Mouse (Mus musculus): ENCODE results near the gene Sp3. TPM values are rescaled to one million over a fixed set of nuclear protein-coding genes. Genes with fewer than 3 reads are reported as not detected.
"Not testable (repeated sequence)": the region's sequence is repeated elsewhere in the genome, so short reads cannot be mapped to it uniquely, and the experiment has no call there.

The Sp3 gene
- total and polyA plus RNA-seq, 3 experiments, result 12.0 to 62.2 (median 53.8) TPM

DNA sequence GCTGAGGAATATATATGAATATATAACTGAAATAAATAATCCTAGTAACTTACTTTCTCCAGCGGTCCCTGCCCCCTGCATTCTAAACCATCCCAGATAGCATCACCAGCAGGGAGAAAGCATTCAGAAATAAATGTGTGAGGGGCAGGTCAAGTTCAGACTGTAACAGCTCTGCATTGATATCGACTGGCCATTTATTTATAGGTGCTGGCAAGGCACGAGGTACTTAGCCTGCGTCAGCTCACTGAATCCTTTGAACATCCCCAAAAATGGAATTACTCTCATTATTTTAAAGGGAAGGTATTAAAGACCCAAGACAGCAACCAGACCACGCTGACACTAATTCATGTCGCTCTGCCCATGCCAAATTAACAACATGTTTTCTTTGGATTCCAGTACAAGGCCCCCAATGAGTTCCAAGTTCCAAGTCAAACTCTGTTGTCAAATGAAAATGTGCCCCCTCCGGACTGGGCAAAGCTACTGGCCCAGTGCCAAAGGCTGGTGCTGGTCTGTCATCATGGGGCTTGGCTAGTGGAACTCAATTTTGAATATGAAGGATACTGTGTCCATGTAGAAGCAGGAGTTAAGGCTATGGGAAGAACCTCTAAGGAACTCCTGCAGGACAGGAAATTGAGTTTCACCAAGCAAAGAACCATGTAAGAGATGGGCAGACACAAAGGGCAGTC is 64.9 kb downstream of the Sp3 start:
- no peak for DNase-seq

DNA sequence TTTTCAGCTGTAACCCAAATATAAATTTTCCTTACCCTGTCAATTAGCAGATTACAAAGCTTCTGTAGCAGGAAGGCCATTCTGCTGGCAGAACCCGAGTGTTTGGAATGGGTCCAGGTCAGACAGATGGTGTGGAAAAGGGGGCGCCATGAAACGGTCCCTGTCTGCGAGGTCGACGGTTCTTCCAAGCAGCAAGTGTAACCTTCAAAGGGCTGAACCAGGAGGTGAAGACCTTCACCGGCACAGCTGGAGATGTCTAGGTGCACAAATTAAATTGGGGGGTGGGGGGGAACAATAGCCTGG is 66.8 kb downstream of the Sp3 start:
- DNase-seq, result no peak

DNA sequence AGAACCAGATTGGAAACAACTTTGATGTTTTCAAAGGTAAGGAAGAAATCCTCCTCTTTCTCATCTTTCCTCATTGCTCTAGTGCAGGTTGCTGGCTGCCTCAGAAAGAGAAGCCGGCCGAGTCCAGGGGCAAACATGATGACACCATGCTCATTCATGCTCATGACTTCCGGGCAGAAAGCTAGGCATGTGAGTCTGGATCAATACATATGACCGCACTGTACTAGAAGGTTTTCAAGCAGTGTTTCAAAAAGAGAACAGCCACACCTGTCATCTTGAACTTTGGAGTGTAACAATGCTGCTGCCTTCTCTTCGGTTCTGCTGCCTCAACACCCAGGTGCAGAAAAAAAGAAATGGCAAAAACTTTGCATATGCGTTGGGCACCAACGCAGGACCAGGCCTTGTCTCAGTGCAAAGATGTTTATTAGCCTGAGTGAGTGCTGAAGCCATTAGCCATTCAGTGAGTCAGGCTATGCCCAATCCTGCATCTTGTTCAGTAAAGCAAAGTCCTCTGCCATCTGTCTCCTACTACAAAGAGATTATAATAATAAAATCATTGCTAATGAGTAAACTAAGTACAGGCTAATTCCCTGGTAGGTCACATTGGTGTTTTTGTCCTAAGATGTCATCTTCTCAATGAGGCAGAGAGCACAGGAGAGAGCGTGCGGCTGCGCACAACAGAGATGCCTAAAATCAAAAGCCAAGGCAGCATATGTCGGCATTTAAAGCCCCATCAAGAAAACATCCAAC is 67.4 kb downstream of the Sp3 start:
- DNase-seq, result no peak

DNA sequence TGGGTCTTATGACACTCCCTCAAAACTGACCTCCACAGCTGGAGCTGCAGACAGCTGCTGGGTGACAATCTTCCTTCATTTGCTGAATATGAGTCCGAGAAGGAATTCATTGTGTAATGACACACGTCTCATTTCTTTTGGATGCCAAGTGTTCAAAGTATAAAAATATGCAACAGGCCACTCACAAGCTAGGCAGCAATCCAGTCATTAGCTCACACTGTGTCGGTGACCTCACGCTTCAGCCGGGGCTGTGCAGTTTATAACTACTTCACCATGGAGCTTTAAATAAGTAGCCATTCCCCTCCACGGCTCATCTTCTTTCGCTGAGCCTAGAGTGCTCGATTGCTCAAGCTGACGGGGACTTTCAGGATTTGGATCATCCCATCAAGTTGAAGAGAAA is 68.7 kb downstream of the Sp3 start:
- peak; percentile 29 for DNase-seq

DNA sequence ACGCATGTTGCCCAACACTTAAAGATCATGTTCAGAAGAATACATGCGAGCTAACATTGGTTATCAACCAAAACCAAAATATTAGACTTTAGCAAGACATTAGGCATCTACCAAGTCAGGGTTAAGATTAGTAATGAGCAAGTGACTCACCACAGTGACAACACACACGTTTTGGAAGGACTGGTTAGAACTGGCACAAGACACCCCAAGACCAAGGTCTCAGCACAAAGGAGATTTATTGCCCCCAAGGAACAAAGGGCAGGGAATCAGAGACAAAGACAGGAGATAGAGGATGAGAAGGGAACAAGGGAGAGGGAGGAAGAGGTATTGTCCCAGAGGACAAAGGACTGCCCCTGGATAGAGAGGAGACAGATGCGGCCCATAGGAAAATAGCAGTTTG is 71.2 kb downstream of the Sp3 start:
- DNase-seq, result peak; percentile 77

DNA sequence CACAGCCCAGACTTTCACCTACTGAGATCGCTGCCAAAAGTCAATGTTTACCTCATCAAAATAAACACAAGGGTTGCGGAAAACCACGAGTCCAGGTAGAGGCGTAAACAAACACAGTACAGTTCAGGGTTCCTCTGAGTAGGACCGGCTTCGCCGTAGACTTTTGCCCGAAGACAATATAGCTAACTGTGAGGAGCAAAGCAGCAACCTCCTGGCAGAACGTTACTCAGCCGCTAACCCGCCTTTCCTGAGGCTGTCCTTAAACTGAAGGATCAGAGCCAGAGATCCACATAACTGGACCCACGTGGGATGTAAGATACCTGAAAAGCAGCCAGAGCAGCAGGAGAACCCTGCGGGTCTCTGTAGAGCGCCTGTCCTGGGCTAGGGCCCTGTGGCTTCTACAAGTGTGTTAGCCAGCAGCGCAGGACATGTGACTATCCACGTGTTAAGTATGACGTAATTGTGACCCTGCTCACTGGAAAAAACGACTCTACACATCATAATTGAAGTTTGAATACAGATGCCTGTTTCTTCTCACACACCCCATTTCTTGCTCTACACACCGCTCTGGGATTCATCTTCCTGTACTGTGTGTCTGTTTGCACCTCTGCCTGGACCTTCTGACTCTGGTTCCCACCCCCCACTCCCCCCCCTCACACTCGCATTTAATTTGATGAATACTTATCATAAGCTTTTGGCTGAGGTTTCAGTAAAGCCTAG is 71.9 kb downstream of the Sp3 start:
- DNase-seq, result peak; percentile 32

DNA sequence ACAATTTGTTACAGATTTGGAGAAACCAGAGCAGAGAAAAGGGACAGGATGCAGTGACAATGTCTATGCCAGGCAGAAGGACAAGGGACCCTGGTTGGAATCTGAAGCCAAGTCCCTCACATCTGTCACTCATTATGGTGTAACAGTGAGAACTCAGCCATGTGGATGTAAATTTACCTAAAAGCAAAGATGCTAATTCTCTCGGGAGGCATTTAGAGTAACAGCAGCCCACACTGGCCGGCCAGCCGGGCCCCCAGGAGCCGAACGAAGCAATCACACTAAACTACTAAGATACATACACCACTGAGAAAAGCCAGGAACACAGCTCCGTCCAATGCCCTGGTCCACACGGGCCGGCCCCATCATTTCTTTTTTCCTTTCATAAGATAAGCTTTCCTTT is 73.5 kb downstream of the Sp3 start:
- no peak for DNase-seq

DNA sequence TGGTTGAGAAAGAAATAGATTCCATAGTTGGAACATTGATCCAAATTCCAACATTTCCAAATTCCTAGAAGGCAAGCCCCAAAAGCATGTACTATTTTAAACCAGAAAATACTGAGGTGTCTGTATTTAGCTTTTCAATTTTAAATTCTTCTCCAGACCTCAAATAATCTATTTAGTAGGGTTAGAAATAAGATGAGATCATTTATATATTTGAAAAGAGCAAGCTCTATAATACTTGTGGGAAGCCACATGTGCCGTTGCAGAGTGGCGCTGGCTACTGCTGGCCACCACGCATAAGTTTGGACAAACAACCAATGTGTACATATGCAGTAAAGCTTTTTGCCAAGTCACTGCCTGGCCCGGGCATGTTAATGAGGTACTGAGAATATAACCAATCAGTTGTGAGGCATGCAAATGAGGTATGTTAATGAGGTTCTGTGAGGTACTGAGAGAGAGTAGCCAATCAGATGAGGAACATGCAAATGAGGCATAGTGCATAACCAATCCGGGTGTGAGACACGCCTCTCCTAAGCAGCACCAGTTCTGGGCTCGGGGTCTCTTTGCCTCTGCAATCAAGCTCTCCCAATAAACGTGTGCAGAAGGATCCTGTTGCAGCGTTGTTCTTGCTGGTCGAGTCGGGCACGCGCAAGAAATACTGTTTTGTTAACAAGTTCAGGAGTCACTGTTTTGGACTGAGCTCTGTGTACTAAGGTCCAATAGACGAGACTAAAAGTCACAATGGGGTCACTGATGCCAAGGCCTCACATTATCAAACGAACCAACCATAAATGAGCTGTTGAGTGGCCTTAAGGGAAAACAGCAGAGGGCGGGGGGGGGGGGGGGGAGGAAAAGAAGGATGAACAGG is 77.2 kb downstream of the Sp3 start:
- DNase-seq, result not testable (repeated sequence)

DNA sequence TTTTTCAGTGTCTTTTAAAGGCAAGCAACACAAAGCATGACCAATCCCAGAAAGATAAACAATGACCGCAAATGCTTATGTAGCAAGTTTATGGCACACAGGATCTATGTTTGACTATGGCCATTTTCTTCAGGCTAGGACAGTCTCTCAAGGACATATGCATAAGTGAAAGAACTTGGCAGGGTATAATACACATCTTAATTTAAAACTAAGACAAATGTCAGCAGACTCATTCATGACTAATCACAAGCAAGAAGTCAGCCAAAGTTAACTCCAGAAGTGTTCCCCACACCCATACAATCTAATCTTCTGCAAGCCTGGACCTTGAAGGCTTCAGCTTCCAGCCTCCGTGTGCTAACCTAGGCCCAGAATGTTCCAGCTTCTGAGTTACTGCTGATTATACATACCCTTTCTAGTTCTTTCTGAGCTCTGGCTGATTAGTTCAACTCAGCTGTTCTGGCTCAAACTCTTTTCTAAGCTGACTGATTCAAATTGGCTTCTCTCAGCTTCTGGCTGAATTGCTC is 81.4 kb downstream of the Sp3 start:
- DNase-seq, result no peak

DNA sequence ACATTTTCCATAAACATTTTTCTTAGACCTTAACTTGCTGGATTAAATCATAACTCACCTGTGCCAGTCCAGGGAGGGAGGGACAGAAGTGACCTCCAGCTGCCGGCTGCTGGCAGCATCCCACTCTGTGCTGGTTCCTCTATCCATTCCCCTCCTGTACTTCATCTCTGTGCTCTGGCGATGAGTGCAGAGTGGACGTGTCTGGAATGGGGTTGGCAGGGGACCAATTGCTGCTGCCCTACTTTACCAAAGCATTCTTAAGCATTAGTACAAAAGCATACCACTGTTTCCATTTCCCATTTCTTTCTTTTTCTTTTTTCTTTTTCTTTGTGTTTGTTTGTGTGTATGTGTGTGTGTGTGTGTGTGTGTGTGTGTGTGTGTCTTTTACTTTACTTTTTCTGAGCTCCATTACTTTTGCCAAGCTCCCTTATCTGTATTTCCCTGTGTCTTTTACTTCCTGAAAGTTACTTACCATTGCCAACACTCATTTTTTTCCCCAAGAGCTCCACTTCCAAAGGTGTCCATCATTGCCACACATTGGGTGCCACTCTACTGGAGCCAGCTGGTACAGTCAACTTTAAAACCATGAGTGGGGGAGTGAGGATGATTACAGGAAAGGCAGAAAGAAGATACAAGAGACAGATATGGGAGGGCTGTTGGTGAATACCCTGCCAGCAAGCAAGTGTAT is 82.0 kb downstream of the Sp3 start:
- DNase-seq, result peak; percentile 39

DNA sequence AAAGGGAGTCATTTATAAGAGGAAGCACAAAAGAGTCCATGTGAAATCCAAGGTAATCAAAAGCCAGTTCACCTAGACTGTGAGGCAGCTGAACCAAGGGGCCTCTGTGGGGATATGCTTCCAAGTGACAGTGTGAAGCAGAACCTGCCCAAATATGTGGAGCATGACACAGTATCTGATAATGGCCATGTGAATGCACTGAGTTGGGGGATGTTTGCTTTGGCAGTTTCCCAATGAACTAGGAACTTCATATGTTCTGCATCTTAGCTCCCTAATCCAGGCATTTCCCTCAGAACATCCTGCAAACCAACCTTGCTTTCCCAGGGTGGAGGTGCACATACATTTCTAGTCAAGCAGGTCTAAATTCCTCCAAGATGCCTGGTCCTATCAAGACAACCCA is 90.4 kb downstream of the Sp3 start:
- DNase-seq, result no peak

Small RNA genes within 50 kb of the gene (microRNA-seq; reads per million reads assigned to microRNA genes)
- gene Gm25960, result 0 reads per million in 2 experiments

Other genes with a start within 250 kb of the Sp3 start
- not detected for gene Gm11084, start 6.3 kb upstream of the Sp3 start, total RNA-seq (2021)
- not detected in 2 replicates for gene Gm11084, start 6.3 kb upstream of the Sp3 start, polyA plus RNA-seq (2012; rRNA removed)
- 10 to 100 TPM; 50.2 to 56.2 TPM for gene Ola1, start 238.5 kb upstream of the Sp3 start, total RNA-seq (2021)
- 0.65 and 1.2 TPM in 2 replicates for gene Ola1, start 238.5 kb upstream of the Sp3 start, polyA plus RNA-seq (2012; rRNA removed)

All from adrenal gland, adult 2 months (tissue).